Mouse (Mus musculus) induced T-regulatory cell, adult 2 months (primary cell): ENCODE results near the gene Lenep.

ENCODE experiments used
- DNase-seq: peaks from one replicate; pipeline ENCODE4 v3.0.0-alpha.2; 2012; ENCODE audit warnings: low read depth

The Lenep gene

GRCm38 (mm10) chr3:89378394-89379067 is 24.1 kb downstream of the Lenep start:
- peak; percentile 81 for DNase-seq

GRCm38 (mm10) chr3:89377831-89378230 is 24.8 kb downstream of the Lenep start:
- DNase-seq = no peak

- DNase-seq = peak; percentile 25
Observed at GRCm38 (mm10) chr3:89373581-89374231, 28.9 kb downstream of the Lenep start.

GRCm38 (mm10) chr3:89367338-89367737 is 35.3 kb downstream of the Lenep start:
- DNase-seq = no peak

GRCm38 (mm10) chr3:89365486-89366414 is 36.8 kb downstream of the Lenep start:
- no peak for DNase-seq

- DNase-seq = no peak
Observed at GRCm38 (mm10) chr3:89365153-89365485, 37.5 kb downstream of the Lenep start, which contains the start of gene Dcst1. Dcst1 (minus strand) TSS chr3:89365253.

GRCm38 (mm10) chr3:89364631-89365030 is 38.0 kb downstream of the Lenep start:
- no peak for DNase-seq

- no peak for DNase-seq
Observed at GRCm38 (mm10) chr3:89361675-89362074, 40.9 kb downstream of the Lenep start, which contains the start of gene Dcst2. Dcst2 (plus strand) TSS chr3:89361975.

GRCm38 (mm10) chr3:89360237-89360636 is 42.4 kb downstream of the Lenep start:
- DNase-seq = no peak

GRCm38 (mm10) chr3:89359630-89360029 is 43.0 kb downstream of the Lenep start:
- no peak for DNase-seq

GRCm38 (mm10) chr3:89356029-89356428 is 46.6 kb downstream of the Lenep start:
- no peak for DNase-seq

GRCm38 (mm10) chr3:89355512-89355902 is 47.1 kb downstream of the Lenep start:
- no peak for DNase-seq

- DNase-seq = peak; percentile 92
Observed at GRCm38 (mm10) chr3:89354816-89355511, 47.6 kb downstream of the Lenep start.

GRCm38 (mm10) chr3:89351271-89351670 is 51.3 kb downstream of the Lenep start:
- DNase-seq = no peak
